Mouse (Mus musculus) hindbrain, embryonic 13.5 days (tissue): ENCODE results near the gene Cog6. TPM values are rescaled to one million over a fixed set of nuclear protein-coding genes. Genes with fewer than 3 reads are reported as not detected.

Source experiments
- polyA plus RNA-seq: library from polyadenylated mRNA; unstranded; fragments of >200 nt; fragmentation: Nextera tagmentation; extraction: Ambion mirVana; gene quantifications from 2 replicates; pipeline ENCODE4 v1.2.1, GENCODE M21; 2015

The Cog6 gene
- polyA plus RNA-seq, 1 experiment from 2014 or later: 53.5 TPM

Other genes starting within 250 kb of the Cog6 start
- gene Lhfp, start 24.3 kb upstream of the Cog6 start, polyA plus RNA-seq: 67.6 and 67.8 TPM in 2 replicates